Mouse (Mus musculus): Measurements from ENCODE around the gene Gpr35. TPM values are rescaled to one million over a fixed set of nuclear protein-coding genes. Genes with fewer than 3 reads are reported as not detected.

Gpr35 gene
- total RNA-seq, 2 experiments from 2014 or later = 0.23 to 0.27 TPM

Other genes with a start within 250 kb of the Gpr35 start
- gene Gpc1, start 119.2 kb upstream of the Gpr35 start, total RNA-seq (2021) = 100 to 1,000 TPM; 246 to 275 TPM
- not detected for gene Ankmy1, start 48.0 kb upstream of the Gpr35 start, total RNA-seq (2021)
- 10 to 100 TPM; 22.6 to 24.5 TPM for gene Dusp28, start 43.9 kb upstream of the Gpr35 start, total RNA-seq (2021)
- gene Rnpepl1, start 40.1 kb upstream of the Gpr35 start, total RNA-seq (2021) = 10 to 100 TPM; 64.0 to 66.5 TPM
- 1 to 10 TPM; 4.4 to 5.5 TPM for gene Capn10, start 16.5 kb upstream of the Gpr35 start, total RNA-seq (2021)
- not detected for gene Aqp12, start 55.5 kb downstream of the Gpr35 start, total RNA-seq (2021)
- 1 to 10 TPM; 1.5 to 1.7 TPM for gene Kif1a, start 151.1 kb downstream of the Gpr35 start, total RNA-seq (2021)
- not detected for gene Agxt, start 184.4 kb downstream of the Gpr35 start, total RNA-seq (2021)
- not detected for gene 2310007B03Rik, start 210.1 kb downstream of the Gpr35 start, total RNA-seq (2021)
- not detected for gene Crocc2, start 217.9 kb downstream of the Gpr35 start, total RNA-seq (2021)